In genomic region chr14:47650338-47650720, GRCm38 (mm10) we compare ENCODE assay signal across 8 mouse cellular contexts. TPM values are rescaled to one million over a fixed set of nuclear protein-coding genes. Genes with fewer than 3 reads are reported as not detected.
A peak's percentile ranks its signal among the peaks of the same experiment; 100 is the strongest.
DNase-seq lines count a peak whose midpoint lies in the region; ATAC-seq and TF ChIP-seq lines count a peak whose summit lies in the region.

No protein-coding gene starts in this region.

- H3K4me2 ChIP-seq in heart, embryonic 13.5 days: peak overlapping the region; percentile 76
- peak overlapping the region; percentile 82 for H3K4me2 ChIP-seq in forebrain, embryonic 15.5 days (replicated peaks)

- H3K9ac ChIP-seq in heart, embryonic 13.5 days: peak overlapping the region; percentile 92
- H3K9ac ChIP-seq in ES-Bruce4 (ENCODE audit: low read depth, poor library complexity, severe bottlenecking): peak overlapping the region; percentile 95
- peak overlapping the region; percentile 99 for H3K9ac ChIP-seq in forebrain, embryonic 15.5 days (replicated peaks)

- TF ChIP-seq EP300 in ES-Bruce4 (IDR thresholded peaks at IDR 0.05; ENCODE audit: insufficient read depth, low read depth, low read length): no peak

- no peaks in the 10 kb centered on the region for H3K36me3 ChIP-seq in heart, embryonic 13.5 days
- H3K36me3 ChIP-seq in ES-Bruce4 (ENCODE audit: control insufficient read depth, insufficient read depth, low read length, poor library complexity, severe bottlenecking) (no peaks in the 10 kb centered on the region), macrophage (ENCODE audit: inconsistent target) (no peaks in the 10 kb centered on the region)
- H3K36me3 ChIP-seq in forebrain, embryonic 15.5 days: no peaks in the 10 kb centered on the region

- WGBS in heart, embryonic 13.5 days: 19% methylated on average over 6 of the region's 6 CpGs
- WGBS in forebrain, embryonic 15.5 days: 13% methylated on average over 6 of the region's 6 CpGs
- WGBS in macrophage (ENCODE audit: missing documents): 71% methylated on average over 5 of the region's 6 CpGs

- peaks cover 56% of the 10 kb centered on the region for H3K79me2 ChIP-seq in macrophage (ENCODE audit: inconsistent target)

- H3K27me3 ChIP-seq in heart, embryonic 13.5 days (replicated peaks): no peaks in the 10 kb centered on the region
- no peaks in the 10 kb centered on the region for H3K27me3 ChIP-seq in ES-Bruce4 (ENCODE audit: control insufficient read depth, insufficient read depth, low read length, poor library complexity, severe bottlenecking)
- no peaks in the 10 kb centered on the region for H3K27me3 ChIP-seq in forebrain, embryonic 15.5 days

- peaks cover 33% of the 10 kb centered on the region for H3K4me1 ChIP-seq in heart, embryonic 13.5 days
- H3K4me1 ChIP-seq in ES-Bruce4 (ENCODE audit: control insufficient read depth, insufficient read depth, low read length): peaks cover 2% of the 10 kb centered on the region
- H3K4me1 ChIP-seq in forebrain, embryonic 15.5 days: peaks cover 25% of the 10 kb centered on the region

- intact Hi-C loops in heart, postnatal 14 days (cut with DNase I): no loop called here

- H3K9me3 ChIP-seq in heart, embryonic 13.5 days: no peaks in the 10 kb centered on the region
- no peaks in the 10 kb centered on the region for H3K9me3 ChIP-seq in ES-Bruce4 (replicated peaks; ENCODE audit: control insufficient read depth, insufficient read depth, low read length, poor library complexity, severe bottlenecking)
- H3K9me3 ChIP-seq in forebrain, embryonic 15.5 days: no peaks in the 10 kb centered on the region

- peak overlapping the region; percentile 81 for H3K4me3 ChIP-seq in heart, embryonic 13.5 days
- H3K4me3 ChIP-seq in ES-Bruce4 (ENCODE audit: low read depth, low read length): peak overlapping the region; percentile 23; the same call in 1 of the 2 replicates
- peak overlapping the region; percentile 98 for H3K4me3 ChIP-seq in forebrain, embryonic 15.5 days
- H3K4me3 ChIP-seq in macrophage (ENCODE audit: inconsistent target): peak overlapping the region; percentile 63

- no peak for TF ChIP-seq CTCF in ES-Bruce4 (IDR thresholded peaks at IDR 0.05; ENCODE audit: low read depth, low read length)

- H3K27ac ChIP-seq in heart, embryonic 13.5 days (replicated peaks): peak overlapping the region; percentile 95
- H3K27ac ChIP-seq in ES-Bruce4 (ENCODE audit: insufficient read depth, low read length): no peak overlapping the region
- H3K27ac ChIP-seq in forebrain, embryonic 15.5 days (replicated peaks): no peak overlapping the region
- 0 out of 2 replicates have a peak overlapping the region, but pooled peaks have one; percentile 12 for H3K27ac ChIP-seq in macrophage

- DNase-seq in heart, postnatal 14 days: no peak
- DNase-seq in layer of hippocampus, adult 11-12 months (ENCODE audit: low spot score): no peak
- DNase-seq in left cerebral cortex, adult 9 months (ENCODE audit: low spot score in 2 of 2): no peak

- TF ChIP-seq POLR2A in ES-Bruce4 (IDR thresholded peaks at IDR 0.05; ENCODE audit: insufficient read depth, low read length): no peak

- no peak for ATAC-seq in heart, embryonic 13.5 days (ENCODE audit: extremely low read depth, insufficient number of reproducible peaks, low FRiP score, low TSS enrichment)
- ATAC-seq in forebrain, embryonic 15.5 days (replicated peaks): no peak
- ATAC-seq in monocyte, adult 5-6 weeks (replicated peaks; ENCODE audit: insufficient number of reproducible peaks, low FRiP score, low TSS enrichment, poor library complexity, severe bottlenecking): no peak

RNA-seq across cellular contexts. Expression of gene Ktn1, which starts 2.1 kb away (rescaled TPM):
- 58.5 and 65.1 TPM in 2 replicates for polyA plus RNA-seq in heart, embryonic 13.5 days (2015; fragmentation: Nextera tagmentation; extraction: Ambion mirVana)
- total RNA-seq in heart, postnatal 14 days (2021): 100 to 1,000 TPM; 152 to 172 TPM
- polyA plus RNA-seq in ES-Bruce4 (2011; ENCODE audit: insufficient read depth, insufficient read length, low read depth, missing spikeins) (135 TPM in 2 replicates), macrophage (2018) (14.0 to 23.6 TPM (median 18.0 TPM) in 3 replicates)
- 63.7 and 68.3 TPM in 2 replicates for polyA plus RNA-seq in forebrain, embryonic 15.5 days (2015; fragmentation: Nextera tagmentation; extraction: Ambion mirVana)
- total RNA-seq in macrophage (2018; cell fraction: chromatin; rRNA removed): 1,000 to 10,000 TPM in 2 of 26 experiments, 100 to 1,000 TPM in 24; 115 to 1,231 (median 215) TPM
- total RNA-seq in macrophage (2018; cell fraction: cytosol; rRNA removed): 10 to 100 TPM; 11.4 to 38.2 (median 16.4) TPM
- 100 to 1,000 TPM in 9 of 26 experiments, 10 to 100 TPM in 17; 34.6 to 566 (median 83.3) TPM for total RNA-seq in macrophage (2018; cell fraction: nucleus; rRNA removed)
- total RNA-seq in monocyte, adult 5-6 weeks (2017): 61.7 to 119 TPM (median 75.3 TPM) in 3 replicates

Comparison
In these comparisons a context has a peak if more than half of its experiments do, and no peak if none do; other contexts are left out.
1. H3K27ac ChIP-seq: peak in heart, embryonic 13.5 days (single experiment) and macrophage (single experiment); none in ES-Bruce4 (single experiment) and forebrain, embryonic 15.5 days (single experiment).
2. H3K4me3 ChIP-seq: peak in every context shown above with its lines; median percentile 98 in forebrain, embryonic 15.5 days; 81 in heart, embryonic 13.5 days; 63 in macrophage; 23 in ES-Bruce4.
3. Peak in every context shown above with its lines, with median percentiles within 50 percentile points of each other: H3K9ac ChIP-seq.